Mouse (Mus musculus) cerebellum, adult 18-20 months (tissue): Measurements from ENCODE around the gene Ppp1r9b.
A peak's percentile ranks its signal among the peaks of the same experiment; 100 is the strongest.
"Not testable (repeated sequence)": the region's sequence is repeated elsewhere in the genome, so short reads cannot be mapped to it uniquely, and the experiment has no call there.

Experiments used
- DNase-seq, 2 experiments: peaks; one replicate each; pipeline ENCODE4 v3.0.0; 2021

Gene Ppp1r9b

GRCm38 (mm10) chr11:94990749-94991577 lies at the start of gene Ppp1r9b:
Gene Ppp1r9b, plus strand, starts transcription at chr11:94991035.
- peak; percentile 95 to 96 for DNase-seq

GRCm38 (mm10) chr11:94941121-94941520 lies 49.7 kb upstream of the Ppp1r9b start:
- no peak for DNase-seq

- DNase-seq: no peak
These were observed 49.1 kb upstream of the Ppp1r9b start for GRCm38 (mm10) chr11:94941776-94942175.

GRCm38 (mm10) chr11:94942282-94943023 lies 48.4 kb upstream of the Ppp1r9b start:
- DNase-seq: peak; percentile 39 to 48

GRCm38 (mm10) chr11:94943054-94943453 lies 47.8 kb upstream of the Ppp1r9b start:
- no peak for DNase-seq

- DNase-seq: no peak
These were observed 46.5 kb upstream of the Ppp1r9b start for GRCm38 (mm10) chr11:94944295-94944694.

GRCm38 (mm10) chr11:94945236-94945635 lies 45.6 kb upstream of the Ppp1r9b start:
- DNase-seq: no peak

GRCm38 (mm10) chr11:94952169-94952568 lies 38.7 kb upstream of the Ppp1r9b start:
- DNase-seq: no peak

- no peak for DNase-seq
These were observed 35.7 kb upstream of the Ppp1r9b start for GRCm38 (mm10) chr11:94955103-94955502.

- no peak for DNase-seq
These were observed 33.2 kb upstream of the Ppp1r9b start for GRCm38 (mm10) chr11:94957693-94958064.

GRCm38 (mm10) chr11:94958065-94958858 lies 32.6 kb upstream of the Ppp1r9b start:
- DNase-seq: peak; percentile 53 to 54

- no peak for DNase-seq
These were observed 28.2 kb upstream of the Ppp1r9b start for GRCm38 (mm10) chr11:94962534-94963101.

GRCm38 (mm10) chr11:94967419-94967818 lies 23.4 kb upstream of the Ppp1r9b start, which contains the start of gene Hils1:
Gene Hils1, plus strand, starts transcription at chr11:94967593.
- no peak for DNase-seq

GRCm38 (mm10) chr11:94968187-94968586 lies 22.6 kb upstream of the Ppp1r9b start:
- DNase-seq: no peak

GRCm38 (mm10) chr11:94969709-94970108 lies 21.1 kb upstream of the Ppp1r9b start:
- DNase-seq: not testable (repeated sequence)

- peak; percentile 61 to 78 for DNase-seq
These were observed 20.5 kb upstream of the Ppp1r9b start for GRCm38 (mm10) chr11:94970210-94970943.

GRCm38 (mm10) chr11:94971895-94972615 lies 18.8 kb upstream of the Ppp1r9b start:
- DNase-seq: peak; percentile 56 to 63

- peak in 1 of 2 experiments; percentile 19 for DNase-seq
These were observed 17.9 kb upstream of the Ppp1r9b start for GRCm38 (mm10) chr11:94972887-94973286.

- DNase-seq: no peak
These were observed 17.5 kb upstream of the Ppp1r9b start for GRCm38 (mm10) chr11:94973313-94973712.

GRCm38 (mm10) chr11:94974951-94975350 lies 15.9 kb upstream of the Ppp1r9b start:
- peak in 1 of 2 experiments; percentile 19 for DNase-seq

GRCm38 (mm10) chr11:94976199-94976598 lies 14.6 kb upstream of the Ppp1r9b start, which contains the start of gene Sgca:
Gene Sgca, minus strand, starts transcription at chr11:94976327.
- peak in 1 of 2 experiments; percentile 22 for DNase-seq
